Mouse (Mus musculus) layer of hippocampus, postnatal 25 days (tissue): ENCODE measurements around the gene 4931422A03Rik. TPM values are rescaled to one million over a fixed set of nuclear protein-coding genes. Genes with fewer than 3 reads are reported as not detected.
A peak's percentile ranks its signal among the peaks of the same experiment; 100 is the strongest.

ENCODE experiments used
- DNase-seq, 2 experiments: peaks; one replicate each; pipeline ENCODE4 v3.0.0; 2022; ENCODE audit warnings: mixed read lengths in 2 of 2, low spot score in 1 of 2; ENCODE audit errors: extremely low spot score in 1 of 2
- total RNA-seq, 2 experiments: library from RNA; stranded (reverse); gene quantifications; 2 replicates each; pipeline ENCODE4 v1.2.3; 2021

Gene 4931422A03Rik
- total RNA-seq, 2 experiments from 2014 or later = not detected

GRCm38 (mm10) chr2:103970041-103970790, 57.9 kb downstream of the 4931422A03Rik start:
- DNase-seq = peak; percentile 26 to 37

DNA sequence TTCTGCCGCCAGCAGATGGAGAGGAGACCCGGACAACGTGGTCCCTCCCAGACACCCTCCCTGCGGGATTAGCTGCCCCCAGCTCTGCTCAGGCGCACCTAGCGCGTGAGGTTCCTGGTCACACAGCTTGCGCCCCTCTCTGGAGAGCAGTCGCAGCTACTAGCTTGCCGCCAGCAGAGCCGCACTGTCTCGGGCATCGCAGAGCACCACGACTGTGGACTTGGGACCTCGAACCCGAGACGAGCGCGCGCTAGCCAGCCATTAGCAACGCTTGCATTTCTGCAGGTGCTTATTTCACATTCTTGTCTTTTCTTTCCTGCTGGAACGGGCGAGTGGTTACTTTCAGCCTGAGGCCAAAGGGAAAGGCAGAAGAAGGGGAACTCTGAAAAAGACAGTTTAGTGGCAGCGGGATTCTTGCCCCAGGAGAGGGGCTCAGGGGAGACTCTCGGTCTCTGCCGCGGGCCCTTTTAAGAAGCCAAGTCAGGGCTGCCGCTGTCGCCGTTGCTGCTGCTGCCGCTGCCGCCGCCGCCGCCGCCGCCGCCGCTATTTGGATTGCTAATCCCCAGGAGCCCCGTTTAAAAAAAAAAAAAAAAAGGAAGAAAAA, 58.6 kb downstream of the 4931422A03Rik start:
- DNase-seq = peak; percentile 36 to 50

GRCm38 (mm10) chr2:103968919-103969436, 59.2 kb downstream of the 4931422A03Rik start:
- no peak for DNase-seq

DNA sequence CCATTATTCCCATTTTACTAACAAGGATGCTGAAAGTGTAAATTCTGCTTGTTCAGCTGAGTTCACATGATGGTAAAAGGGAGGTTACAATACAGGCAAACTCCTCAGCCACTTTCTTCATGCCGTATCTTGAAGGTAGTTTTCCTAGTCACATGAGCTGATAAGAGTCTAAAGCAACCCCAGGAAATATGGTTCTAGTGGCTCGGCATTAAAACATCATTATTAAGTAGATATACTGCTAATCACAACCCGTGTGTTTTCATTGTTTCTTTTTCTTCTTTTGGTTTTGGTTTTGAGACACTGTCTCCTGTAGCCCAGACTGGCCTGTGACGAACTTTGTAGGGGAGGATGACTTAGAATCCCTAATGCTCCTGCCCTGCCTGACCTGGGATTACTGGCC, 60.0 kb downstream of the 4931422A03Rik start:
- no peak for DNase-seq

- DNase-seq = no peak
Measured at GRCm38 (mm10) chr2:103965391-103965790, 62.8 kb downstream of the 4931422A03Rik start.

GRCm38 (mm10) chr2:103962349-103962748, 65.8 kb downstream of the 4931422A03Rik start:
- no peak for DNase-seq

GRCm38 (mm10) chr2:103959574-103959973, 68.6 kb downstream of the 4931422A03Rik start:
- DNase-seq = no peak

GRCm38 (mm10) chr2:103959066-103959465, 69.1 kb downstream of the 4931422A03Rik start:
- no peak for DNase-seq

- DNase-seq = no peak
Measured at GRCm38 (mm10) chr2:103958634-103959033, 69.5 kb downstream of the 4931422A03Rik start.

DNA sequence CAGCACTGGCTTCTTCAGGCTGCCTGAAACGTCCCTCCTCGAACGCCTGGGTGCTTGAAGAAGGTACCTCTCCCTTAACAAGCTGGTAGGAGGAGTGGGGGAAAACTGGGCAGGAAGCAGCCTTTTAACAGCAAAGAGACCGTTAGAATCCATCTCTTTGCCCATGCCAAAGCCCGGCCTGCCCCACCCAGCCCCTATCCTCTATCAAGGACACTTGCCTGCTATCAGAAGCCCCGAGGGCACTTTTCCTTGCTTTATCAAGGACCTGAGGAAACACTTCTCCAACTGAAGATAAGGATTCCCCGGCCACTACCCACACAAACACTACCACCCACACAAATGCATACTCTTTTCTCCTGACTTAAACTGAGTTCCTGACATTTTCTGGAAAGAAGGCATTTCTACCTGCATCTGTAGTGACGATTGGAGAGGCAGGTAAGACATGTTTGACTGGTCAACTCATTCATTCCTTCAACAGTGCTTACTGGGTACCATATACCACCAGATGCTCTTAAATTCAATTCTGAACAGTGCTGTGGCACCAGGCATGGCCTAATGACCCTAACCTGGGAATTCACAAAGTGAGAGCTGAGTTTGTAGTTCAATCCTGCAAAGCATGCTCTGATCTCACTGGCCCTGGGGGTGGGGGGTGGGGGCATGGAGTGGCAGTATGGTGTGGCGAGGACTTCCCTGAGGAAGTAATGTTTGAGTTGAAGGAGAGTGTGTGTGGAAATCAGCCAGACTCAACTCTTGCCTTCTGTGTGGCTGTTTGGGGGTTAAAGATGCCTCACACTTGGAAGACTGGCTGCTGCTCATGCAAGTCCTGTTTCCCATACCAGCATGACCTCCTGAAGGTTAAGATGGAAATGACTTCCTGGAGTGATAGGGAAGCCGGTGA, 70.3 kb downstream of the 4931422A03Rik start, which contains the start of gene Lmo2:
TSS of gene Lmo2 (plus strand) at position 338 of the 898 bp plus-strand sequence.
- DNase-seq = no peak

DNA sequence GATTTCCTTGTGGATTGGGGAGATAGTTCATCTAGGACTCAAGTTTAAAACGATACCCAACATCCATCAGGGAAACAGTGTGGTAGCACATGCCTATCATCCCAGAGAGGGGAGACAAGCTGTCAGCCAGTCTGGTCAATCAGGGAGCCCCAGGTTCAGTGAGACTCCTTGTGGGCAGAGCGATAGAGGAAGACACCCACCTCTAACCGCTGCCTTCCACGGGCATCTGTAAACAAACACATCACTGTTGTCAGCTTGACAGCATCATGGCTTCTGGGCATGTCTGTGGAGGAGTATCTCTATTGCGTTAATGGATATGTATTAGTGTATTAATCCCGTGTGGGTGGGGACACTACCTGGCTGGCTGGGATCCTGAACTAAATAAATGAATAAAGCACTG, 71.3 kb downstream of the 4931422A03Rik start:
- DNase-seq = no peak

- DNase-seq = no peak
Measured at GRCm38 (mm10) chr2:103955714-103956113, 72.4 kb downstream of the 4931422A03Rik start.

- no peak for DNase-seq
Measured at GRCm38 (mm10) chr2:103953050-103953835, 74.9 kb downstream of the 4931422A03Rik start.

GRCm38 (mm10) chr2:103947982-103948655, 80.0 kb downstream of the 4931422A03Rik start:
- no peak for DNase-seq

DNA sequence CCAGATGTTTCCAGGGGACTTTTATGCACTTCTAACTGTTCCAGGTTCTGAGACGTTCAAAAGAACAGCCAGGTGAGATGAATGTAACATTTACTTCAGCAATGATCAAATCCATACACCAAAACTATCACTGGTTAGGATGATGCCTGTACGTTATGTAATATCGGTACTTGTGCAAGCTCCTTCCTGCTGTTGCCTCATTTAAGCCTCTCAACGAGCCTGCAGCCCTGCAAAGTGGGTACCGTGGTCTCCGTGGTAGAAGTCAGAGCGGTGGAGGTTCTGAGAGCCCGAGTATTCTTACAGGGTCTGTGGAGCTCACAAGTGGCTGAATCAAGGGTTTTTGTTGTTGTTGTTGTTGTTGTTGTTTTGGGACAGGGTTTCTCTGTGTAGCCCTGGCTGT, 81.3 kb downstream of the 4931422A03Rik start:
- no peak for DNase-seq

- DNase-seq = no peak
Measured at GRCm38 (mm10) chr2:103945571-103946092, 82.5 kb downstream of the 4931422A03Rik start.

DNA sequence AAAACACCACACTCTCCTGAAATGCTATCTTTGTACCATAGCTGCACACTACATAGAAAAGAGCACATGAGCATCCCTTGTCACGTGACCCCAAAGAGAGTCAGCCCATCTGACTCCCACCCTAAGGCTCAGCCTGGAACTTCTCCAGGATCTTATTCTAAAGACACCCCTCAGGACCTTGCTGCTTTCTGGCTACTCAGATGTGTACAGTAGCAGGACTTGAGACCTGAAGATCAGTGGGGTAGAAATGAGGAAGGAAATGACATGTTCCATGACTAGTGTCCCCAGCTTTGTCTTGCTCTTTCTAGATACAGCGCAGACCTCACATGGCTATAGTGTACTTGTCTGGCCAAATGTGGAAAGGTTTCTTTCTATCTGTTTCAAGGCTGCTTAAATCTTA, 83.3 kb downstream of the 4931422A03Rik start:
- DNase-seq = no peak

DNA sequence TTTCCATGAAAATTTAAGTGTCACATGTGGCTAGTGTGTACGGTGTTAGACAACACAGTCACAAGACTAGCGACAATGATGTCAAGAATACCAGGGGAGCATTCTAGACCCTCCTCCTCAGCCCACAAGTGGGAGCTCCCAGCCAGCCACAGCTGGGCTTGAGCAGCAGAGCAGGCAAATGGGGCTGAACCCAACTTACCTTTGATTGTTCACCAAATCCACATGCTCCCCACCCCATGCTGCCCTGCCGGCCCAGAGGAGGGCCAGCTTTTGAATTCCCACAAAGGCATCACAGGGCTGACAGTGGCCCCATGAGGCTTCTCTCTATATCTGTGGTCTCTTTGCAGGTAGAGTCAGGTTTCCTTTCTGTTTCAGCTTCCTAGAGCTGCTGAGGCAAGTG, 87.1 kb downstream of the 4931422A03Rik start:
- DNase-seq = no peak

- no peak for DNase-seq
Measured at GRCm38 (mm10) chr2:103939003-103939402, 89.2 kb downstream of the 4931422A03Rik start.
